Mouse (Mus musculus) myocyte (in vitro differentiated cells): ENCODE data around the gene Rpl3.

ENCODE experiments used
- CEBPB ChIP-seq: IDR thresholded peaks from 2 replicates; pipeline ENCODE4 v1.6.1; 2011; ENCODE audit warnings: mild to moderate bottlenecking, moderate library complexity; ENCODE audit not compliant: poor library complexity, insufficient read depth, severe bottlenecking
- E2F4 ChIP-seq: IDR thresholded peaks from one replicate; pipeline ENCODE4 v1.6.1; 2011; ENCODE audit warnings: mild to moderate bottlenecking, control low read depth, moderate library complexity; ENCODE audit not compliant: insufficient read depth
- MAX ChIP-seq: IDR thresholded peaks from one replicate; pipeline ENCODE4 v1.6.1; 2011; ENCODE audit warnings: low read depth, mild to moderate bottlenecking, control low read depth
- MYOG ChIP-seq, 3 experiments: IDR thresholded peaks; one replicate each; pipeline ENCODE4 v1.6.1; 2011; ENCODE audit warnings: control low read depth in 2 of 3, low read depth in 2 of 3, mild to moderate bottlenecking in 2 of 3; ENCODE audit not compliant: insufficient read length in 2 of 3, control insufficient read depth in 1 of 3, insufficient read depth in 1 of 3
- POLR2A ChIP-seq: IDR thresholded peaks from one replicate; pipeline ENCODE4 v1.6.1; 2011; ENCODE audit warnings: low read depth, mild to moderate bottlenecking, control low read depth, moderate library complexity; ENCODE audit not compliant: insufficient read length
- POLR2AphosphoS2 ChIP-seq: IDR thresholded peaks from one replicate; pipeline ENCODE4 v1.6.1; 2011; ENCODE audit warnings: low read depth, control low read depth; ENCODE audit not compliant: insufficient read length
- TCF12 ChIP-seq: IDR thresholded peaks from one replicate; pipeline ENCODE4 v1.6.1; 2011; ENCODE audit warnings: mild to moderate bottlenecking, control low read depth; ENCODE audit not compliant: poor library complexity, insufficient read depth, severe bottlenecking
- TCF3 ChIP-seq: IDR thresholded peaks from one replicate; pipeline ENCODE4 v1.6.1; 2011; ENCODE audit warnings: low read depth, control low read depth; ENCODE audit not compliant: insufficient read length
- USF1 ChIP-seq: IDR thresholded peaks from one replicate; pipeline ENCODE4 v1.6.1; 2011; ENCODE audit warnings: low read depth, mild to moderate bottlenecking, control low read depth, moderate library complexity

DNA sequence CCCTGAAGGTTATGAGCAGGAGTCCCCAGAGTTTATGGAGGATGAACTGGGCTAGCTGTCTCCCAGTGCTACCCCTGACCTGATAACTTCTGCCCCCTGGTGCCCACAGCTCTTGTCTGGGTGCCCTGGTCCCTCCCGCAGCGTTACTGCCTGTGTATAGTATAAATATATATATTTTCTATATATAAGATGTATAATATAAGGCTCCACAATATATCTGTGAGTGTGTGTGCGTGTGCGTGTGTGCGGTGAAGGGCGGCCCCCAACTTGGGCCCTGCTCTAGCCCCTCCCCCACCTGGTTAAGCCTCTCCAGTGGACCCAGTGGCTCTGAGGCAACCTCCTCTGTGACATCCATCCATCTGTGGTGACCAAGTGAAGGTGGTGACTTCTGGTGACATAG, 27.4 kb upstream of the Rpl3 start:
- no peak for TF ChIP-seq E2F4
- no peak for TF ChIP-seq POLR2A
- TF ChIP-seq MAX, result no peak
- TF ChIP-seq USF1, result no peak
- TF ChIP-seq TCF3, result no peak
- TF ChIP-seq TCF12, result no peak
- TF ChIP-seq MYOG (IDR thresholded peaks at IDR 0.05; ENCODE audit: control insufficient read depth in 1 of 3, insufficient read depth in 1 of 3, insufficient read length in 2 of 3, low read depth in 2 of 3), result no peak
- TF ChIP-seq CEBPB, result no peak
- no peak for TF ChIP-seq POLR2AphosphoS2
